Mouse (Mus musculus) intestine, embryonic 15.5 days (tissue): ENCODE results near the gene Gm1110. TPM values are rescaled to one million over a fixed set of nuclear protein-coding genes. Genes with fewer than 3 reads are reported as not detected.
"Not testable (repeated sequence)": the region's sequence is repeated elsewhere in the genome, so short reads cannot be mapped to it uniquely, and the experiment has no call there.

ENCODE experiments used
- ATAC-seq: fragments of 200-750 bp; cut with Nextera tagmentation; 2 replicates; pipeline ENCODE4 v1.8.0; 2017; ENCODE audit warnings: moderate TSS enrichment, moderate library complexity
- H3K27ac ChIP-seq: fragments of 300-500 bp; sonication (generic); 2 replicates; pipeline ENCODE4 v1.5.1; 2015; ENCODE audit warnings: mild to moderate bottlenecking, inconsistent platforms
- H3K27me3 ChIP-seq: fragments of 300-500 bp; sonication (generic); replicated peaks from 2 replicates; pipeline ENCODE4 v1.6.1; 2015; ENCODE audit warnings: inconsistent platforms
- H3K36me3 ChIP-seq: fragments of 300-500 bp; sonication (generic); 2 replicates; pipeline ENCODE4 v1.6.1; 2015; ENCODE audit warnings: inconsistent platforms
- H3K4me1 ChIP-seq: fragments of 300-500 bp; sonication (generic); replicated peaks from 2 replicates; pipeline ENCODE4 v1.6.1; 2015; ENCODE audit warnings: inconsistent platforms
- H3K4me2 ChIP-seq: fragments of 300-500 bp; sonication (generic); replicated peaks from 2 replicates; pipeline ENCODE4 v1.6.1; 2015; ENCODE audit warnings: mild to moderate bottlenecking, inconsistent platforms
- H3K4me3 ChIP-seq: fragments of 300-500 bp; sonication (generic); replicated peaks from 2 replicates; pipeline ENCODE4 v1.5.1; 2015; ENCODE audit warnings: inconsistent platforms
- H3K9ac ChIP-seq: fragments of 300-500 bp; sonication (generic); 2 replicates; pipeline ENCODE4 v1.6.1; 2015; ENCODE audit warnings: inconsistent platforms
- H3K9me3 ChIP-seq: fragments of 300-500 bp; sonication (generic); 2 replicates; pipeline ENCODE4 v1.6.1; 2016; ENCODE audit warnings: inconsistent platforms
- WGBS: fragments of 180-500 bp; shearing (Covaris S2); methylation state at CpG from one replicate; pipeline ENCODE4 v1.1.7; 2015; 5-methylcytosine and 5-hydroxymethylcytosine counted together
- polyA plus RNA-seq: library from polyadenylated mRNA; unstranded; fragments of >200 nt; fragmentation: Nextera tagmentation; extraction: Ambion mirVana; gene quantifications from 2 replicates; pipeline ENCODE4 v1.2.1, GENCODE M21; 2015

The Gm1110 gene
- not detected in 2 replicates for polyA plus RNA-seq

DNA sequence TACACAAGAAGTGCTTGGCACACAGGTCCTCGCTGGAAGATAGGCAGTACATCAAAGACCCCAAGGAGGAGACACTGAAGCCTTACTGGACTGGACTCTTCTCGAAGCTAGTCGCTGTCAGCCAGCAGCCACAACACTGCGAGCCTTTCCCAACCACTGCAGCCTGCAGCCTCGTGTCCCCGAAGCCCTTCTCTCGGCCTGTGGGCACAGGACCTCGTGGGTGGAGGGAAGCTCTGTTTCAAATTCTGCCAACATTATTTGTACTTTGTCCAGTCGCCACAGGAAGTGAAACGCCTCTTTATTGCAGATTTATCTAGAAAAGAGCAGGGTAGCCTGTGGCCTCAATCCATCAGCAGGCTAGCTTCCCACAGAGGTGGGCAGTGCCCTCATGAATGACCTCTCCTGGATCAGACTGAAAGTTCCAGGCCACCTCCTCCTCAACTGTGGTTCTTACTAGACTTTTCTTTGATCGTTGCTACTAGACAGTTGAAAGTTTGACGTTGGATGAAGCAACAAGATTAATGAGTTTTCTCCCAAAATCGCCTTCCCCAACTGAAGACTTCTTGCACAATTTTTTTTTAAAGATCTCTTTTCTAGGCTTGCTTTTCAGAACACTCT, at the start of gene Gm1110:
Gm1110 (minus strand) TSS at position 203 of the 618 bp plus-strand sequence.
- H3K27ac ChIP-seq: no peak within 1 kb of the TSS
- no peaks in the 10 kb centered on the region for H3K9me3 ChIP-seq
- H3K36me3 ChIP-seq: no peaks in the 10 kb centered on the region
- H3K9ac ChIP-seq: no peak within 1 kb of the TSS
- H3K4me3 ChIP-seq: no peak within 1 kb of the TSS
- no peaks in the 10 kb centered on the region for H3K4me1 ChIP-seq
- H3K27me3 ChIP-seq: no peaks in the 10 kb centered on the region
- WGBS: 65% methylated on average over 13 of the region's 13 CpGs
- H3K4me2 ChIP-seq: no peak within 1 kb of the TSS
- ATAC-seq: no peak

DNA sequence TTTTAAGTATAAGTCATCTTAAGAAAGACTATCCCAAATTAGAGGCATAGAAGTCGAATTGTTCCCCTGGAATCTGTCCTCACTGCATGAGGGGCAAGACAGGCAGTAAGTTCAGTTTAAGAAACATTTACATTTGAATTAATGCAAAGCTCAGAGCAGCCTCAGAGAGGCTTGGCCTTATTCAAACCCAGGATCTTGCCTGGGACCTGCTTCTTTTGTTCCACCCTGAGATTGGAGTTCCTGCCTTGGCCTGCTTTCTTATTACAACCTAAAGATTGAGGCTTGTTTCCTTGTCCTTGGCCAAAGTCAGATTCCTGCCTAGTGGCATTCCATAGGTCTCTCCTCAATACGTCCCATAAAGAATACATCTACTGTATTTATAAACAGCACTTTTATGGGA, 24.9 kb upstream of the Gm1110 start:
- Histone ChIP-seq H3K4me1 (no peaks in the 10 kb centered on the region), H3K27me3 (no peaks in the 10 kb centered on the region), H3K4me3 (no peak overlapping the region), H3K9ac (no peak overlapping the region), H3K27ac (no peak overlapping the region), H3K9me3 (no peaks in the 10 kb centered on the region), H3K36me3 (no peaks in the 10 kb centered on the region), H3K4me2 (no peak overlapping the region)
- ATAC-seq: no peak
- 67% methylated on average over 2 of the region's 2 CpGs for WGBS

DNA sequence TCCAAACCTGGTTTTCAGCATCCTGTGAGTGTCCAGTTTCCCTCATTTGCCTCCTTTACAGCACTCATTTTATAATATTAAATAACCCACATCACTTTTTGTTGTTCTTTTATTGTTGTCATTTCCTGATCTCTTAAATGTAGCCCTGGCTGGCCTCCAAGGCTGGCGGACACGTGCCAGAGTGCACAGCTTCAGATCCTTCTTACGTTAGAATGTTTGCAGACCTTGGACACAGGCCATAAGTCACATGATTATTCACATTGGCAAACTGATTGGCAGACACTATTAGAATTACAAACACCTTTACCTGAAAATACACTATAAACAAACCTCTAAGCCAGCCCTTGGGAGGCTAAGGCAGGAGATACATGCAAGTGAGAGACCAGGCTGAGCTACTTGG, 1.2 kb upstream of the Gm1110 start:
- Histone ChIP-seq H3K4me1 (no peaks in the 10 kb centered on the region), H3K27me3 (no peaks in the 10 kb centered on the region), H3K4me2 (no peak overlapping the region), H3K9ac (no peak overlapping the region), H3K9me3 (no peaks in the 10 kb centered on the region), H3K27ac (no peak overlapping the region), H3K36me3 (no peaks in the 10 kb centered on the region), H3K4me3 (no peak overlapping the region)
- ATAC-seq: no peak
- 36% methylated on average over 3 of the region's 3 CpGs for WGBS

DNA sequence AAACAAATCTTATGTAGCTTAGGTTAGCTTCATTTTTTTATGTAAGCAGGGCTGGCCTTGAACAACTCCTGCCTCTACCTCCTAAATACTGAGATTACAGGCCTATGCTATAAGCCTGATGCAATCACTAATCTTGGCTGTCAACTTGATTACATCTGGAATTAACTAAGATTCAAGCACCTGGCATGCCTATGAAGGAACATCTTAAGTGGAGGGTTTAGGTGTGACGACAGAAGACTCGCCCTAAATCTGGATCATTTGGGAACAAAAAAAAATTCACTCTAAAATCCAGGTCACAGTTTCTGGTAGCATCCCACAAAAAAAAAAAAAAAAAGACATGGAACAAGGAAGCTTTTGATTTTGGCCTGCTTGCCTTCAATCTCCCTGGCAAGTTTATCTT, 3.1 kb downstream of the Gm1110 start:
- WGBS: 96% methylated on average over 2 of the region's 2 CpGs
- Histone ChIP-seq H3K9ac (no peak overlapping the region), H3K9me3 (no peaks in the 10 kb centered on the region), H3K4me3 (no peak overlapping the region), H3K4me2 (no peak overlapping the region), H3K36me3 (no peaks in the 10 kb centered on the region), H3K27me3 (no peaks in the 10 kb centered on the region), H3K4me1 (no peaks in the 10 kb centered on the region), H3K27ac (no peak overlapping the region)
- no peak for ATAC-seq

DNA sequence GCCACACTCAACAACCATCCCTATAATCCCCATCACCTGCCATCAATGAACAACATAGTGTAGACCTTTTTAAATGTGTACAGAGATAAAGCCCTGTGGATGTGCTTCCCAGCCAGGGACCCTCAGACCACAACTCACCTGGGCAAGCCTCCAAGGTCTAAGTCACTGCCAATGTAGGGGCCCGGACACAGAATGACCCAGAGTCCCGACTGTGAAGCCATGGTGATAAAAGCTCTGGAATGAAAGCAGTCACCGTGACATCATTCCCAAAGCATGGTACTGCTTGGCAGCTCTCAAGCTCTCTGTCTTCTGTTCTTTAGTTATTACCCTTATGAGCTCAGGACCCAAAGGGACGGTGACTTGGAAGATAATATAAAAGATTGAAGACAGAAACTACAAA, 9.8 kb downstream of the Gm1110 start:
- Histone ChIP-seq H3K36me3 (no peaks in the 10 kb centered on the region), H3K9ac (no peak overlapping the region), H3K27ac (no peak overlapping the region), H3K27me3 (no peaks in the 10 kb centered on the region), H3K9me3 (no peaks in the 10 kb centered on the region), H3K4me1 (no peaks in the 10 kb centered on the region), H3K4me2 (no peak overlapping the region), H3K4me3 (no peak overlapping the region)
- ATAC-seq: no peak
- 74% methylated on average over 4 of the region's 4 CpGs for WGBS

DNA sequence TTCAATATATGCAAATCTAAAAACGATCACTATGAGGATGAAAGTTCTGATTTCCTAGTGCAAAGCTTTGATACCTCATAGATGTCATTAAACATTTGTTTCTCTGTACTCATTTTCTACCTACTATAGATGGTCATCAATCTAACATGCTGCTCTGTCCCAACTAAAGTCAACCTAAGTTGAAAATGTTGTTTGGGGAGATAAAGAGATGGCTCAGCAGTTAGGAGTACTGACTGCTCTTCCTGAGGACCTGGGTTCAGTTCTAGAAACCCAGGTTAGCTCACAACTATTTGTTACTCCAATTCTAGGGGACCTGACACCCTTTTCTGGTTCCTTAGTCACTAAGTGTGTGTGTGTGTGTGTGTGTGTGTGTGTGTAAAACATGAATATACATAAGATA, 11.7 kb downstream of the Gm1110 start:
- Histone ChIP-seq H3K4me1 (no peaks in the 10 kb centered on the region), H3K4me3 (no peak overlapping the region), H3K27ac (no peak overlapping the region), H3K4me2 (no peak overlapping the region), H3K9ac (no peak overlapping the region), H3K27me3 (no peaks in the 10 kb centered on the region), H3K9me3 (no peaks in the 10 kb centered on the region), H3K36me3 (no peaks in the 10 kb centered on the region)
- no peak for ATAC-seq
- 74% methylated on average over 1 of the region's 1 CpGs for WGBS

DNA sequence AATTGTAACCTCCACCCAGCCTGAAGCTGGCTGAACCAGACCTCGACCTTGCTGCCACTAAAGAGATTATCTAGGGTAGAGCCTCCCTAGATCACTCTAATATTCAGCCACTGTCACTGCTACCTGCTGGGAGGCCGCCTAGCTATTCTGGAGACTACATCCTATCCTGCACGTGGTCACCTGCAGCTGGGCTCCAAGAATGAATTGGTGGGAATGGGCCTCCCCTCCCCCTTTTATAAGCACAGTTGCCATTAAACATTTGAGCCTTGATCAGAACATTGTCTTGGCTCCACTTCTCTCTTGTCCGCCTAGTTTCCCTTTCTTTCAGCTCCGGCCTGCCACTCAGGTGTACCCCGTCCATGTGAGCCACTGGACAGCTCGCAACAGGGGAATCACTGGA, 53.1 kb downstream of the Gm1110 start:
- WGBS: 85% methylated on average over 7 of the region's 7 CpGs
- H3K9me3 ChIP-seq: not testable (repeated sequence)

DNA sequence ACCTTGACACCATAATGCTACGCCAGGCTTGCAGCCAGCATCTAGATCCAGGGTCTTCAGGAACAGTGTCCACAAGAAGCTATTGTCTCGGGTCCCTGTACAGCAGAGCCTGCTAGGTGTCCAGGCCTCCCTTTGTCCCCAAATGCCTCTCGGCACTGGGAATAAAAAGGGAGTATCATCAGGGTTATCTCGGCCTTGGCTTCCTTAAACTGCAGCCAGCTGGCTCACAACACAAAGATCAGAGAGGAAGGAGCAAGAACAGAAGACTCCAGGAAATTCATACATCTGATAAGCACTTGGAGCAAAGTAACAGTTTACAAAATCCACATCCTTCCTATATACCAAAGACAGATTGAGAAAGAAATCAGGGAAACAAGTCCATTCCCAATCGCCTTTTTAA, 62.2 kb downstream of the Gm1110 start, which contains the start of gene Glb1l3:
Glb1l3 (minus strand) TSS at position 140 of the 400 bp plus-strand sequence.
- no peaks in the 10 kb centered on the region for H3K9me3 ChIP-seq
- H3K4me3 ChIP-seq: no peak within 1 kb of the TSS
- no peak within 1 kb of the TSS for H3K4me2 ChIP-seq
- ATAC-seq: no peak
- WGBS: 70% methylated on average over 5 of the region's 5 CpGs
- H3K9ac ChIP-seq: no peak within 1 kb of the TSS
- no peaks in the 10 kb centered on the region for H3K36me3 ChIP-seq
- H3K27me3 ChIP-seq: no peaks in the 10 kb centered on the region
- no peak within 1 kb of the TSS for H3K27ac ChIP-seq
- H3K4me1 ChIP-seq: no peaks in the 10 kb centered on the region

More for the DNA sequence above, 53.1 kb downstream of the Gm1110 start:
- H3K4me3 ChIP-seq, H3K27ac ChIP-seq, H3K9ac ChIP-seq, H3K36me3 ChIP-seq, H3K27me3 ChIP-seq, ATAC-seq, H3K4me1 ChIP-seq, H3K4me2 ChIP-seq: not testable (repeated sequence)

DNA sequence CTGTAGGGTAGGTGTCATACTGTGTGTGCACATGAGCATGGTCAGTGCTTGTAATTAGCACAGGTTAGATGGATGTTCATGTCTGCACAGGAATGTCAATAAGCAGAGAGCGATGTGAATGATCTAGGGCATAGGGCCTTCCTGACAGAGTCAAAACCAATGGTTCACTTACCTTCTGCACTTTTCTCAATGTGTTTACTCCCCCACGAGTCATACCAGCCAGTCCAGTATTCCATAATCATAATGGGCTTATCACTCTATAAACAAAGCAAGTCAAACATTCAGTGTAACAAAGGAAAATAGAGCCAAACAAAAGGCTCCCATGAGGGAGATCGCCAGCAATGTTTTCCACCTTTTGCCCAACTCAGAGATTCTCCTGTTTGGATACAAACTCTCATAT, 91.8 kb downstream of the Gm1110 start:
- Histone ChIP-seq H3K4me3 (no peak overlapping the region), H3K36me3 (no peaks in the 10 kb centered on the region), H3K9ac (no peak overlapping the region), H3K27me3 (no peaks in the 10 kb centered on the region), H3K4me1 (no peaks in the 10 kb centered on the region), H3K4me2 (no peak overlapping the region), H3K27ac (no peak overlapping the region), H3K9me3 (no peaks in the 10 kb centered on the region)
- ATAC-seq: peak; percentile 39; the same call in 1 of the 2 replicates
- 60% methylated on average over 3 of the region's 3 CpGs for WGBS

Other genes starting within 250 kb of the Gm1110 start
- gene B3gat1, start 189.4 kb downstream of the Gm1110 start, polyA plus RNA-seq: 0.21 and 0.32 TPM in 2 replicates
- gene Glb1l2, start 116.6 kb downstream of the Gm1110 start, polyA plus RNA-seq: 1.3 and 1.9 TPM in 2 replicates
- gene Glb1l3, start 62.2 kb downstream of the Gm1110 start, polyA plus RNA-seq: not detected in 2 replicates
- gene Acad8, start 76.5 kb upstream of the Gm1110 start, polyA plus RNA-seq: 34.7 and 36.6 TPM in 2 replicates
- 148 and 154 TPM in 2 replicates for gene Thyn1, start 76.6 kb upstream of the Gm1110 start, polyA plus RNA-seq
- gene Vps26b, start 107.0 kb upstream of the Gm1110 start, polyA plus RNA-seq: 30.9 and 32.3 TPM in 2 replicates
- 23.7 and 25.9 TPM in 2 replicates for gene Ncapd3, start 107.1 kb upstream of the Gm1110 start, polyA plus RNA-seq
- gene Jam3, start 232.3 kb upstream of the Gm1110 start, polyA plus RNA-seq: 42.7 and 55.1 TPM in 2 replicates